In the genomic region with DNA sequence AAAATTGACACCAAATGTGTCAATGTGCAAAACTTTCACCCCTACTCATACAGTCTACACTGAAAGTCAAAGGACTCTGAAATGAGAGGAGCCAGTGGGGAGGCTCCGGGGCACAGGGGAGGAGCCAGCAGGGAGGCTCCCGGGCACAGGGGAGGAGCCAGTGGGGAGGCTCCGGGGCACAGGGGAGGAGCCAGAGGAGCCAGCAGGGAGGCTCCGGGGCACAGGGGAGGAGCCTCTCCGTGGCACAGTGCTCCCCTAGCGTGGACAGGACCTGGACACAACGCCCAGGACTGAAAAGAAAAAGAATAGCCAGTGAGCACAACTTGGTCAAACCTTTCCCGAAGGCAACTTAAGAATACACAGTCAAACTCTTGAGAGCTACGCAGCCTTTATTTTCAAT, we compare ENCODE assay signal across 9 mouse cellular contexts. TPM values are rescaled to one million over a fixed set of nuclear protein-coding genes. Genes with fewer than 3 reads are reported as not detected.
A peak's percentile ranks its signal among the peaks of the same experiment; 100 is the strongest.
DNase-seq lines count a peak whose midpoint lies in the region; ATAC-seq lines count a peak whose summit lies in the region.
"Had no signal": no experiment of that assay in that cellular context is flagged by ENCODE, and none has a peak within 500 bp of the region (broad histone marks: within the 10 kb centered on the region; RNA-seq: fewer than 3 reads in every experiment).

No protein-coding gene starts in this region.

- ATAC-seq in erythroblast, adult 5-6 weeks (replicated peaks; ENCODE audit: low FRiP score, poor library complexity, severe bottlenecking) = peak; percentile 100
- no peak for ATAC-seq in hindbrain, embryonic 14.5 days (ENCODE audit: low FRiP score)

- H3K27ac ChIP-seq in hindbrain, embryonic 14.5 days = no peak overlapping the region
- H3K27ac ChIP-seq: embryonic facial prominence, embryonic 12.5 days had no signal

- 31% methylated on average over 9 of the region's 9 CpGs for WGBS in hindbrain, embryonic 14.5 days

- no peaks in the 10 kb centered on the region for H3K4me1 ChIP-seq in hindbrain, embryonic 14.5 days (replicated peaks; ENCODE audit: control insufficient read depth, insufficient read depth, low read length)

- peak; percentile 16 for DNase-seq in thymus, postnatal 25 days
- DNase-seq in thymus, postnatal 4 days = no peak
- peak; percentile 91 for DNase-seq in liver
- DNase-seq in spleen, postnatal 4 days (ENCODE audit: low spot score in 2 of 2) = peak; percentile 59 to 68
- DNase-seq in layer of hippocampus, adult 8-10 months (ENCODE audit: low spot score in 2 of 2) = no peak
- DNase-seq in hindbrain, embryonic 14.5 days (ENCODE audit: low spot score) = no peak
- no peak for DNase-seq in frontal cortex, postnatal 14 days (ENCODE audit: low spot score in 2 of 2)

- H3K9ac ChIP-seq in hindbrain, embryonic 14.5 days = no peak overlapping the region
- H3K9ac ChIP-seq: embryonic facial prominence, embryonic 12.5 days had no signal

- no peak overlapping the region for H3K4me3 ChIP-seq in hindbrain, embryonic 14.5 days (replicated peaks; ENCODE audit: low read length)
- H3K4me3 ChIP-seq: embryonic facial prominence, embryonic 12.5 days had no signal

- H3K9me3 ChIP-seq in hindbrain, embryonic 14.5 days (ENCODE audit: control insufficient read depth, low read length) = no peaks in the 10 kb centered on the region
- H3K9me3 ChIP-seq: embryonic facial prominence, embryonic 12.5 days had no signal

- H3K27me3 ChIP-seq in hindbrain, embryonic 14.5 days (ENCODE audit: control insufficient read depth, insufficient read depth, low read length) = no peaks in the 10 kb centered on the region
- H3K27me3 ChIP-seq: embryonic facial prominence, embryonic 12.5 days had no signal

- no peaks in the 10 kb centered on the region for H3K36me3 ChIP-seq in hindbrain, embryonic 14.5 days (replicated peaks; ENCODE audit: control insufficient read depth, insufficient read depth)
- H3K36me3 ChIP-seq: embryonic facial prominence, embryonic 12.5 days had no signal

- H3K4me2 ChIP-seq in hindbrain, embryonic 14.5 days (replicated peaks) = no peak overlapping the region
- H3K4me2 ChIP-seq: embryonic facial prominence, embryonic 12.5 days had no signal

RNA-seq across cellular contexts. Expression of a gene that starts 20.2 kb away (rescaled TPM):
- 8.2 TPM in 1 of 2 replicates, not detected in the other for total RNA-seq in erythroblast, adult 5-6 weeks (2015; ENCODE audit: low replicate concordance)
- 3.7 and 7.5 TPM in 2 replicates for total RNA-seq in erythroblast, adult 5-6 weeks (2017; ENCODE audit: low replicate concordance)
- 1 to 10 TPM; 1.4 to 2.2 (median 1.9) TPM for total RNA-seq in layer of hippocampus, adult 8-10 months (2022)
- 1.7 and 1.9 TPM in 2 replicates for polyA plus RNA-seq in hindbrain, embryonic 14.5 days (2014; fragmentation: Nextera tagmentation; extraction: Ambion mirVana)

RNA-seq across cellular contexts. Expression of a gene that starts 38.5 kb away (rescaled TPM):
- total RNA-seq in erythroblast, adult 5-6 weeks (2015; ENCODE audit: low replicate concordance) = not detected in 2 replicates
- total RNA-seq in erythroblast, adult 5-6 weeks (2017; ENCODE audit: low replicate concordance) = not detected in 2 replicates
- total RNA-seq in layer of hippocampus, adult 8-10 months (2022) = not detected
- 0.74 and 2.7 TPM in 2 replicates for polyA plus RNA-seq in hindbrain, embryonic 14.5 days (2014; fragmentation: Nextera tagmentation; extraction: Ambion mirVana)

Comparison
In these comparisons a context has a peak if more than half of its experiments do, and no peak if none do; other contexts are left out.
1. DNase-seq: peak in thymus, postnatal 25 days (single experiment), liver (single experiment) and spleen, postnatal 4 days (2 of 2); none in thymus, postnatal 4 days (single experiment), layer of hippocampus, adult 8-10 months (0 of 2), hindbrain, embryonic 14.5 days (single experiment) and frontal cortex, postnatal 14 days (0 of 2).